In genomic region chr15:81021377-81021776, GRCm38 (mm10) we compare ENCODE assay signal across 15 mouse cellular contexts. TPM values are rescaled to one million over a fixed set of nuclear protein-coding genes. Genes with fewer than 3 reads are reported as not detected.
A peak's percentile ranks its signal among the peaks of the same experiment; 100 is the strongest.
DNase-seq lines count a peak whose midpoint lies in the region; ATAC-seq and TF ChIP-seq lines count a peak whose summit lies in the region.
"Had no signal": no experiment of that assay in that cellular context is flagged by ENCODE, and none has a peak within 500 bp of the region (broad histone marks: within the 10 kb centered on the region; RNA-seq: fewer than 3 reads in every experiment).

No protein-coding gene starts in this region.

- no peak overlapping the region for H3K9ac ChIP-seq in heart, embryonic 14.5 days (ENCODE audit: low read length)
- no peak overlapping the region for H3K9ac ChIP-seq in heart, embryonic 11.5 days (ENCODE audit: low read depth, low read length)
- H3K9ac ChIP-seq in liver, embryonic 12.5 days: no peak overlapping the region
- H3K9ac ChIP-seq: heart, embryonic 13.5 days; lung, embryonic 15.5 days had no signal

- H3K27ac ChIP-seq in heart, embryonic 14.5 days (replicated peaks in 1 of 2; ENCODE audit: control insufficient read depth in 1 of 2, insufficient read depth in 1 of 2, low read depth in 2 of 2, low read length in 2 of 2): no peak overlapping the region
- no peak overlapping the region for H3K27ac ChIP-seq in heart, embryonic 11.5 days (ENCODE audit: low read depth, low read length)
- H3K27ac ChIP-seq in liver, embryonic 12.5 days: no peak overlapping the region
- H3K27ac ChIP-seq in thymus, adult 2 months (ENCODE audit: control insufficient read depth, insufficient read depth, low read length): no peak overlapping the region
- H3K27ac ChIP-seq: heart, embryonic 13.5 days; hindbrain, postnatal 0 days; lung, embryonic 15.5 days had no signal

- no peak for TF ChIP-seq CTCF in G1E (IDR thresholded peaks at IDR 0.05; ENCODE audit: low read depth, low read length)
- TF ChIP-seq CTCF in thymus, adult 2 months (IDR thresholded peaks at IDR 0.05; ENCODE audit: borderline replicate concordance, control insufficient read depth, extremely low read depth, insufficient read depth, low read length, poor library complexity): no peak

- ATAC-seq in heart, embryonic 14.5 days (ENCODE audit: insufficient number of reproducible peaks, insufficient read depth, low FRiP score, low read depth): 0 out of 2 replicates have a peak, but pooled peaks have one; percentile 17
- no peak for ATAC-seq in heart, embryonic 11.5 days (replicated peaks; ENCODE audit: insufficient number of reproducible peaks, low FRiP score, low TSS enrichment)
- 0 out of 2 replicates have a peak, but pooled peaks have one; percentile 15 for ATAC-seq in G1E (ENCODE audit: extremely low read depth, insufficient number of reproducible peaks, low FRiP score, poor library complexity, severe bottlenecking)
- ATAC-seq in liver, embryonic 12.5 days: no peak; the same call in 1 of the 2 replicates
- ATAC-seq: hindbrain, postnatal 0 days had no signal

- no peaks in the 10 kb centered on the region for H3K27me3 ChIP-seq in heart, embryonic 14.5 days (ENCODE audit: control insufficient read depth, insufficient read depth, low read length)
- no peaks in the 10 kb centered on the region for H3K27me3 ChIP-seq in heart, embryonic 11.5 days (ENCODE audit: control insufficient read depth, insufficient read depth, low read length)
- H3K27me3 ChIP-seq in G1E (ENCODE audit: insufficient read depth, low read length): no peaks in the 10 kb centered on the region
- no peaks in the 10 kb centered on the region for H3K27me3 ChIP-seq in liver, embryonic 12.5 days (replicated peaks)
- no peaks in the 10 kb centered on the region for H3K27me3 ChIP-seq in thymus, adult 2 months (ENCODE audit: control insufficient read depth, insufficient read depth, low read length)
- H3K27me3 ChIP-seq: heart, embryonic 13.5 days; lung, embryonic 15.5 days had no signal

- peaks cover 52% of the 10 kb centered on the region for H3K36me3 ChIP-seq in heart, embryonic 14.5 days (ENCODE audit: control insufficient read depth, insufficient read depth, low read length)
- peaks cover 15% of the 10 kb centered on the region for H3K36me3 ChIP-seq in heart, embryonic 11.5 days (ENCODE audit: control insufficient read depth, insufficient read depth, low read length)
- H3K36me3 ChIP-seq in G1E (replicated peaks): peaks cover 69% of the 10 kb centered on the region
- H3K36me3 ChIP-seq in liver, embryonic 12.5 days: peaks cover 56% of the 10 kb centered on the region
- H3K36me3 ChIP-seq in thymus, adult 2 months (ENCODE audit: control insufficient read depth, insufficient read depth, low read length): peaks cover 65% of the 10 kb centered on the region

- H3K4me2 ChIP-seq in heart, embryonic 14.5 days (ENCODE audit: low read length): no peak overlapping the region
- H3K4me2 ChIP-seq in heart, embryonic 11.5 days: no peak overlapping the region
- 0 out of 2 replicates have a peak overlapping the region, but pooled peaks have one; percentile 2 for H3K4me2 ChIP-seq in liver, embryonic 12.5 days
- H3K4me2 ChIP-seq: heart, embryonic 13.5 days; lung, embryonic 15.5 days had no signal

- WGBS in heart, embryonic 14.5 days: 62% methylated on average over 6 of the region's 6 CpGs
- 71% methylated on average over 6 of the region's 6 CpGs for WGBS in heart, embryonic 11.5 days (ENCODE audit: insufficient replicate concordance)
- 33% methylated on average over 6 of the region's 6 CpGs for WGBS in liver, embryonic 12.5 days (ENCODE audit: insufficient replicate concordance)
- 65% methylated on average over 6 of the region's 6 CpGs for WGBS in thymus, adult 2 months

- DNase-seq in G1E (ENCODE audit: low spot score): peak; percentile 45
- DNase-seq in monocyte, adult 2 months (ENCODE audit: low read depth in 1 of 2, low spot score in 2 of 2): peak; percentile 69 to 71
- no peak for DNase-seq in thymus, adult 2 months
- DNase-seq in left cerebral cortex, adult 11 months (ENCODE audit: low spot score): no peak
- no peak for DNase-seq in kidney, postnatal 36 days
- DNase-seq: adrenal gland, adult 8-10 months; cerebellum, adult 11 months; kidney, adult 9 months; layer of hippocampus, postnatal 36 days had no signal

- no peaks in the 10 kb centered on the region for H3K9me3 ChIP-seq in heart, embryonic 14.5 days (ENCODE audit: control insufficient read depth, low read length)
- no peaks in the 10 kb centered on the region for H3K9me3 ChIP-seq in heart, embryonic 11.5 days (replicated peaks; ENCODE audit: control insufficient read depth, low read length)
- H3K9me3 ChIP-seq in G1E (replicated peaks): no peaks in the 10 kb centered on the region
- no peaks in the 10 kb centered on the region for H3K9me3 ChIP-seq in liver, embryonic 12.5 days (replicated peaks)
- H3K9me3 ChIP-seq: heart, embryonic 13.5 days; lung, embryonic 15.5 days had no signal

- no peak for TF ChIP-seq POLR2A in thymus, adult 2 months (IDR thresholded peaks at IDR 0.05; ENCODE audit: control insufficient read depth, extremely low read depth, insufficient read depth, low read length, poor library complexity)

- no peak overlapping the region for H3K4me3 ChIP-seq in heart, embryonic 14.5 days (ENCODE audit: control insufficient read depth in 1 of 2, insufficient read depth in 1 of 2, low read depth in 1 of 2, low read length in 2 of 2)
- no peak overlapping the region for H3K4me3 ChIP-seq in heart, embryonic 11.5 days (ENCODE audit: low read depth, low read length)
- no peak overlapping the region for H3K4me3 ChIP-seq in G1E (ENCODE audit: low read depth, low read length)
- H3K4me3 ChIP-seq in liver, embryonic 12.5 days: no peak overlapping the region
- no peak overlapping the region for H3K4me3 ChIP-seq in thymus, adult 2 months (ENCODE audit: control insufficient read depth, insufficient read depth, low read length)
- H3K4me3 ChIP-seq: heart, embryonic 13.5 days; lung, embryonic 15.5 days had no signal

- H3K4me1 ChIP-seq in heart, embryonic 14.5 days (ENCODE audit: control insufficient read depth in 2 of 2, insufficient read depth in 2 of 2, low read length in 2 of 2): no peaks in the 10 kb centered on the region; a peak in 1 of 4 replicates
- H3K4me1 ChIP-seq in heart, embryonic 11.5 days (ENCODE audit: control insufficient read depth, insufficient read depth, low read length): no peaks in the 10 kb centered on the region
- H3K4me1 ChIP-seq in G1E (ENCODE audit: insufficient read depth, low read depth, low read length): peaks cover 15% of the 10 kb centered on the region
- H3K4me1 ChIP-seq in liver, embryonic 12.5 days: peaks cover 31% of the 10 kb centered on the region
- H3K4me1 ChIP-seq in thymus, adult 2 months (replicated peaks; ENCODE audit: control insufficient read depth, insufficient read depth, low read length): no peaks in the 10 kb centered on the region
- H3K4me1 ChIP-seq: lung, embryonic 15.5 days had no signal

RNA-seq across cellular contexts. Expression of gene Sgsm3, which starts 43.8 kb away (rescaled TPM):
- 9.4 and 13.8 TPM in 2 replicates for polyA plus RNA-seq in heart, embryonic 14.5 days (2014; fragmentation: Nextera tagmentation; extraction: Ambion mirVana)
- 13.6 and 14.2 TPM in 2 replicates for polyA plus RNA-seq in heart, embryonic 11.5 days (2014; fragmentation: Nextera tagmentation; extraction: Ambion mirVana)
- total RNA-seq in G1E (2014; fragmentation: Nextera tagmentation) (17.9 and 18.9 TPM in 2 replicates), G1E (2017) (28.4 and 35.7 TPM in 2 replicates)
- polyA plus RNA-seq in G1E (2012): 8.4 and 8.5 TPM in 2 replicates
- 17.6 and 18.1 TPM in 2 replicates for polyA plus RNA-seq in liver, embryonic 12.5 days (2016; fragmentation: Nextera tagmentation; extraction: Ambion mirVana)
- polyA plus RNA-seq in thymus, adult 2 months (2012; rRNA removed): 18.4 and 18.5 TPM in 2 replicates

Comparison
In these comparisons a context has a peak if more than half of its experiments do, and no peak if none do; other contexts are left out.
1. ATAC-seq: peak in heart, embryonic 14.5 days (single experiment) and G1E (single experiment); none in heart, embryonic 11.5 days (single experiment) and liver, embryonic 12.5 days (single experiment).
2. DNase-seq: peak in G1E (single experiment) and monocyte, adult 2 months (2 of 2); none in thymus, adult 2 months (single experiment), left cerebral cortex, adult 11 months (single experiment) and kidney, postnatal 36 days (0 of 2).